Mouse (Mus musculus): ENCODE results near the gene Edem1. TPM values are rescaled to one million over a fixed set of nuclear protein-coding genes. Genes with fewer than 3 reads are reported as not detected.

Edem1 gene
- total RNA-seq, 2 experiments from 2014 or later: 7.1 to 9.8 TPM

DNA sequence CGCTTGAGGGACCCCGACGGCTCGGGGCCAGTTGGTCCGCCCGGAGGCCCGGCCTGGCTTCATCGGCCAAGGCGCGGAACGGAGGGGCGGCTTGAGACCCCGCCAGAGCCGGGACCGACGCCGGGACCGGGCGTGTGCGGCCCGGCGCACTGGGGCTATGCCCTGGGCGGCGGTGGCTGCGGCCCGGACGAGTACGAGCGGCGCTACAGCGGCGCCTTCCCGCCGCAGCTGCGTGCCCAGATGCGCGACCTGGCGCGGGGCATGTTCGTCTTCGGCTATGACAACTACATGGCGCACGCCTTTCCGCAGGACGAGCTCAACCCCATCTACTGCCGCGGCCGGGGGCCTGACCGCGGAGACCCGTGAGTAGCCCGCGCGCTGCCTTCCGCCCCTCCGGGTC is 431 bp downstream of the Edem1 start:
- no peak for DNase-seq
- intact Hi-C loops (cut with DNase I): no loop called here

DNA sequence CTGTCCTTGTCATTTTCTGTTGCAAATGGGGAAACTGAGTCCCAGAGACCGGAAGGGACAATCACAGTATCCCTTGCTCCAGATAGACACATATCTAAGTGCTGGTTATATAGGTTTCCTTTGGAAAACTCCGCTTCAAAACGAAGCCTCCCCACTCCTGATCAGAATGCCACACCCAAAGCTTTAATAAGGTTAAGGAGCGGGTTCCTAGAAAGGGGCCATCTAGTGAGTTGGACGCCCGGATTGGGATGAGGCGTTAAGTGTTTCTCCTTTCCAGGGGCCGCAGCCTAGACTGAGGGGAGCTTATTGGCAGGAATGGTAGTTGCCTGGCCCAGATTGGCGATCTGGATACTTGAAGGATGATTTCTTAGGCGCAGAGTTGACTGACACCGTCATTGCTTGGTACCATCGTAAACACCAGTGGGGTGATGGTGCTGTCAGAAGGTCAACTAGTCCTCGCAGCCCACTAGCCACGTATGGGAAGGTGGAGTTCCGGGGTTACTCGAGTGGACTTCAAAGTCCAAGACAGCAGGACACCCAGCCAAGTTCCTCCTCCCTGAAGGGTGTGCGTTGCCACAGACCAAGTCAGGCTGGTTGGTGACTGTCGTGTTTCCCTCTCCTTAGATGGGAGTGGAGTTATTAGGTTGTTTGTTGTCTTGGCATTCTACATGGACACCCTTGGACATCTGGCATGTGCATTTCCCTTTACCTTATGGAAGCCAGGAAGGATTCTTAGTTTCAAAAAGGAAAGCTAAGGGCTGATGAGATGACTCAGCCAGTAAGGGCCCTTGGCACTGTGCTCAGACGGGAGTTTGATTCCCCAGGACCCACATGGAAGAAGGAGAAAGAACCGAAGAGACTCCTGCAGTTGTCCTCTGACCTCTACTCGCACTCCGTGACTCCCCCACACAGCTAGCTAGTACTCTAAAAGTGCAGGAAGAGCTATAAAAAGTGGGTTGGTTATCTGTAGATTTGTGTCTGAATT is 1.2 kb downstream of the Edem1 start:
- DNase-seq: peak in 1 of 2 experiments; percentile 40
- intact Hi-C loops (cut with DNase I): loop anchor here (2.0 kb wide), 1 partner anchor 47 kb away; the partner anchor contains the start of gene Arl8b

- intact Hi-C loops (cut with DNase I): no loop called here
- DNase-seq: no peak
These were observed 3.7 kb downstream of the Edem1 start for GRCm38 (mm10) chr6:108832170-108832569.

GRCm38 (mm10) chr6:108832989-108833388 is 4.5 kb downstream of the Edem1 start:
- intact Hi-C loops (cut with DNase I): no loop called here
- no peak for DNase-seq

GRCm38 (mm10) chr6:108833963-108834697 is 5.7 kb downstream of the Edem1 start:
- intact Hi-C loops (cut with DNase I): no loop called here
- DNase-seq: no peak

DNA sequence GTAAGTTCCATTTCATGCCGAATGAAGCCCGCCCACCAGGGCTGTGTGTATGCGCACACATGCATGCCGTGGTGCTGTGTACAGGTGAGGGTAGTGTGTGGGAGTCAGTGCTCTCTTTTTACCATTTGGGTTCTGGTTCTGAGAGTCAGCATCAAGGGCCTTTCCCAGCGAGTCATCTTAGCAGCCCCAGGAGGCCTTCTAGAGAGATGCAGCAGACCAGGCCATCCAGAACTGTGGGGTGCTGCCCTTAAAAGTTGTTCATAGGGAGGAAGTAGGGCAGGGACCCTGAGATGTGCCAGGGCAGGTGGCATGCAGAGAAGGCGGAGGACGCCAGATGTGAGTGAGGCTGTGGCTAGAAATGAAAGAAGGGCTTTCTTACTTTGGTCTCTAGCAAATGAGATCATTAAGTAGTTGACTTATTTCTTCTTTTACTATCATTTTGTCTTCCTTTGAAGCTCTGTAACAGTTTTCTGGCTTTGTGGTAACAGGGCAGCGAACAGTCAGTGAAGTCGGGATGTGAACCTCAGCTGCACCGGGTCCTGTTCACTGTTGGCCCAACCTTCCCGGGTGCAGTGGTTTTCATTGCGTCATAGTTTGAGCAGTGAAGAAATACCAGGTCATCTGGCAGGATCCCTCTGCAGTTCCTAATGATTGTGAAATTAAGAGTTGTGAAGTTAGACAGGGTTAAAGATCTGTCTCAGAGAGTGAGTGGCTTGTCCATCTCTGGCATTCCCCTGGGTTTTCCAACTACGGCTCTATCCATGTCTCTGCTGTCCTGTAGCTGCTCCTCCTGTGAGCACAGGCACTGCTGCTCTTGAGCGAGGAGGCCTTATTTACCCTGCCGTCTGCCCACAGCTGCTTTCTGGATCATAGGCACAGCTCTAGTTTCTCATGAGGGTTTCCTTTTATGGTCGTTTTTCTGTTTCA is 7.6 kb downstream of the Edem1 start:
- intact Hi-C loops (cut with DNase I): no loop called here
- DNase-seq: no peak

GRCm38 (mm10) chr6:108837081-108837480 is 8.6 kb downstream of the Edem1 start:
- no peak for DNase-seq
- intact Hi-C loops (cut with DNase I): no loop called here

DNA sequence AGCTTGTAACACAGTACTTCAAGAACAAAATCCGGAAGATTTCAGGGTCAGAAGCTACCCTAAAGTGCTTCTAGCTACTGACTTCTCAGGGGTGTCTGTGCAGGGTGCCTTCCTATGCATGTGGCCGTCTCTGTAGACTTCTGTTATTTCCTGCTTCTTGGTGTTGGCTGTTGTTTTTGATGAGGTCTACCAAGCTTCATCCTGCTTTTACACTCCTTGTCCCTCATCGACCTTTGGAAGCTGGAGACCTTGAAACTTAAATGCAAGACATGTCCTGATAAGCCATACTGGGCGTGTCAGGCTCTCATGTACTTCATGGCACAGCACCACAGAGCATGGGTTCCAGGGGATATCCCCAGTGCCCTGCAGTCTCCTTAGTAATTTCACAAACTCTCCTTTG is 9.5 kb downstream of the Edem1 start:
- DNase-seq: no peak
- intact Hi-C loops (cut with DNase I): no loop called here

DNA sequence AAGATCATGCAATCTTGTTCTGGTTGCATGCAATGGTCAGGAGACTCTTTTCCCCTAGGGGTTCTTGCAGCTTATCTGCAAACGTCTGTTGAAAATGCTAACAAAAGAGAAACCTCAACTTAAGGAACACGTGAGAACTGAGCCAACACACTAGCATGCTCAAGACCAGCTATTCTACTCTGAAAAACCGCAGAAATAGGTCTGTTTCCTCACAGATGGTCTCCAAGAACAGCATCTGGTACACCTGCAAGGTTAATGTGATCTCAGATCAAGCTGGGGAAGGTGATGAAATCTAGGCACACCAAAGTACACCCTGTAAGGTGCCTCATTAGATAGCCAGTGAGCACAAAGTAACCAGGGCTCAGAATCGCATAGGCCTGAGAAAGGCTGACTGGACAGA is 11.0 kb downstream of the Edem1 start:
- intact Hi-C loops (cut with DNase I): no loop called here
- DNase-seq: no peak

GRCm38 (mm10) chr6:108840861-108841640 is 12.6 kb downstream of the Edem1 start:
- DNase-seq: no peak
- intact Hi-C loops (cut with DNase I): no loop called here

- intact Hi-C loops (cut with DNase I): no loop called here
These were observed 15.2 kb downstream of the Edem1 start for GRCm38 (mm10) chr6:108843664-108844063.

DNA sequence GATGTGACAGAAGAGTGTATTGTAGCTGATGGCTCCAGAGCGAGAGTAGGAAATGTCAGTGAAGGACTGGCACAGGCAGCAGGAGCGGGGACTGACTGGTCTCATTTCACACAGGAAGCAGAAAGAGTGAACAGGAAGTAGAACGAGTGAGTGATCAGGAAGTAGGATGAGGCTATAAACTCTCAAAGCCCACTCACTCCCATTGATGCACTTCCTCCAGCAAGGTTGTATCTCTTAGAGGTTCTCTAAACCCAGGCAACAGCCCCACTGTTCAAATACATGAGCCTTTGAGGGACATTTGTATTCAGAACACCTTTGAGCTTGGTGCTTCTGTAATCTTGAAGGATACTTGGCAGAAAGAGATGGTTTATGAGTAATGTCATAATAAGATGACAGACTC is 15.7 kb downstream of the Edem1 start:
- DNase-seq: no peak
- intact Hi-C loops (cut with DNase I): no loop called here

More at GRCm38 (mm10) chr6:108843664-108844063, 15.2 kb downstream of the Edem1 start:
- no peak for DNase-seq

GRCm38 (mm10) chr6:108844771-108845170 is 16.3 kb downstream of the Edem1 start:
- no peak for DNase-seq
- intact Hi-C loops (cut with DNase I): no loop called here

GRCm38 (mm10) chr6:108852088-108852670 is 23.7 kb downstream of the Edem1 start:
- intact Hi-C loops (cut with DNase I): no loop called here
- no peak for DNase-seq

- no peak for DNase-seq
- intact Hi-C loops (cut with DNase I): no loop called here
These were observed 24.5 kb downstream of the Edem1 start for GRCm38 (mm10) chr6:108852986-108853385.

- no peak for DNase-seq
These were observed 30.1 kb downstream of the Edem1 start for GRCm38 (mm10) chr6:108858583-108858982.

DNA sequence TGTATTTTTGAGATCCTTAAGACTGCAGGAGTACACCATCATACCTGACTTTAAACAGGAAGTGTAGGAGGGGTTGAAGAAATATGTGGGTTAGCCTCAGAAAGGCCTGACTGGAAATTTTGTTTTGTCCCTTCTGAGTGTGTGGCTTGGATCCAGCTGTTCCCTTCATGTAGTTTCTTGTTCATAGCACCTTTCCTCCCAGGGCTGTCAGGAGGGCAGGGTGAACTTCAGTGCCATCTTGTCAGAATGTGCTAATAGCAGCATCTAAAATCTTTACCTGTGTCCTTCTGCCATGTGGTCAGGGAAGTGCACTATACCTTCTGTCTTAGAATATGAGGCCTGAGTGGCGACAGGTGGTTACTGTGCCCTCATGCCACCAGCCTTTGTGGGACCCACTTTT is 32.8 kb downstream of the Edem1 start:
- intact Hi-C loops (cut with DNase I): no loop called here

More at GRCm38 (mm10) chr6:108858583-108858982, 30.1 kb downstream of the Edem1 start:
- intact Hi-C loops (cut with DNase I): no loop called here

GRCm38 (mm10) chr6:108862548-108862947 is 34.1 kb downstream of the Edem1 start:
- intact Hi-C loops (cut with DNase I): no loop called here
- DNase-seq: no peak

More for the DNA sequence above, 32.8 kb downstream of the Edem1 start:
- DNase-seq: no peak

DNA sequence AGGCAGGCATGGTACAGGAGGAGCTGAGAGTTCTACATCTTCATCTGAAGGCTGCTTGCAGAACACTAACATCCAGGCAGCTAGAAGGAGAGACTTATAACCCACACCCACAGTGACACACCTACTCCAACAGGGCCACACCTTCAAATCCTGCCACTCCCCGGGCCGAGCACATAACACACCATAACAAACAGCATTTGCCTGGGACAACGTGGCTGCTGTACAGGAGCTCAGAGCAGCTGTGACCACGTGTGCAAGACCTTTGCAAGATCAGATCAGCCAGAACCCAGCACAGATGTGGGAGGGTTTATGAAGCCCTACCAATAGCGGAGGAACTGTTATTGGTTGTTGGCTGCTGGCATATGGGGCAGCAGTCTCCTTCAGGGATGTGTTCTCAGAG is 37.9 kb downstream of the Edem1 start:
- DNase-seq: no peak
- intact Hi-C loops (cut with DNase I): no loop called here

All from gastrocnemius, postnatal 36 days (tissue).